Mouse (Mus musculus) stomach, embryonic 14.5 days (tissue): ENCODE measurements at regions not wholly inside any gene's neighbourhood (a gene's known extent, or its start where the extent isn't known, plus 50 kb on each side); places are given as distances from the start of the nearest gene placed in this dataset.

ENCODE experiments used
- ATAC-seq: fragments of 200-750 bp; cut with Nextera tagmentation; 2 replicates; pipeline ENCODE4 v1.8.0; 2017; ENCODE audit warnings: low read depth, moderate TSS enrichment; ENCODE audit not compliant: insufficient number of reproducible peaks, insufficient read depth, low FRiP score
- H3K27ac ChIP-seq: fragments of 300-500 bp; sonication (generic); 2 replicates; pipeline ENCODE4 v1.5.1; 2014; ENCODE audit warnings: mild to moderate bottlenecking, low read length, moderate library complexity, mixed read lengths
- H3K27me3 ChIP-seq: fragments of 300-500 bp; sonication (generic); 2 replicates; pipeline ENCODE4 v1.6.1; 2014; ENCODE audit warnings: low read length, control low read depth, mixed read lengths; ENCODE audit not compliant: control insufficient read depth, insufficient read depth
- H3K36me3 ChIP-seq: fragments of 300-500 bp; sonication (generic); 2 replicates; pipeline ENCODE4 v1.6.1; 2014; ENCODE audit warnings: mild to moderate bottlenecking, control low read depth, low read length, moderate library complexity, mixed read lengths; ENCODE audit not compliant: control insufficient read depth, insufficient read depth
- H3K4me1 ChIP-seq: fragments of 300-500 bp; sonication (generic); 2 replicates; pipeline ENCODE4 v1.6.1; 2014; ENCODE audit warnings: low read length, control low read depth, mixed read lengths; ENCODE audit not compliant: control insufficient read depth, insufficient read depth
- H3K4me2 ChIP-seq: fragments of 300-500 bp; sonication (generic); replicated peaks from 2 replicates; pipeline ENCODE4 v1.6.1; 2014; ENCODE audit warnings: low read depth, low read length, control low read depth
- H3K4me3 ChIP-seq: fragments of 300-500 bp; sonication (generic); 2 replicates; pipeline ENCODE4 v1.5.1; 2014; ENCODE audit warnings: low read depth, low read length, control low read depth
- H3K9ac ChIP-seq: fragments of 300-500 bp; sonication (generic); replicated peaks from 2 replicates; pipeline ENCODE4 v1.6.1; 2014; ENCODE audit warnings: low read depth, mild to moderate bottlenecking, control low read depth, low read length, moderate library complexity, mixed read lengths
- H3K9me3 ChIP-seq: fragments of 300-500 bp; sonication (generic); 2 replicates; pipeline ENCODE4 v1.6.1; 2016; ENCODE audit warnings: low read depth, low read length, control low read depth; ENCODE audit not compliant: control insufficient read depth
- WGBS: fragments of 180-500 bp; shearing (Covaris S2); extraction: QIAGEN DNeasy Blood & Tissue Kit; methylation state at CpG from one replicate; pipeline ENCODE4 v1.1.7; 2014; 5-methylcytosine and 5-hydroxymethylcytosine counted together

DNA sequence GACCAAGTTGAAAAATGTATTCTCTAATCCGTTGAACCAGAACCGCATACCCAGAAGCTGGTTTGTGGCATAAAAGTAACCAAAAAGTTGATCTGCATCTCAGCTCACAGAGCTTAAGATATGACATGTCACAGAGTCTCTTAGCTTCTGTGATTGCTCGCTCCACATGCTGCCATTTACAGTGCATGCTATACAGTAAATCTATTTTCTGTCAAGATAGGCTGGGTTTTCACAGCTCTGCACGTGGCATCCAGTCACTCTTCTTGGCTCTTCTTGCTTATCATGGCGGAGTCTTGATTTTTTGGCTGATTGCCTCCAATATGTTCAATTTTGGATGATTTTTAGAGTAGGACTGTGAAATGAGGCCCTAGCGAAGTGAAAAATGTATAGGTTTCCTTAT, 397.5 kb downstream of the Hsfy2 start:
- WGBS = 85% methylated on average over 6 of the region's 6 CpGs
- no peak overlapping the region for H3K4me3 ChIP-seq
- ATAC-seq = no peak

DNA sequence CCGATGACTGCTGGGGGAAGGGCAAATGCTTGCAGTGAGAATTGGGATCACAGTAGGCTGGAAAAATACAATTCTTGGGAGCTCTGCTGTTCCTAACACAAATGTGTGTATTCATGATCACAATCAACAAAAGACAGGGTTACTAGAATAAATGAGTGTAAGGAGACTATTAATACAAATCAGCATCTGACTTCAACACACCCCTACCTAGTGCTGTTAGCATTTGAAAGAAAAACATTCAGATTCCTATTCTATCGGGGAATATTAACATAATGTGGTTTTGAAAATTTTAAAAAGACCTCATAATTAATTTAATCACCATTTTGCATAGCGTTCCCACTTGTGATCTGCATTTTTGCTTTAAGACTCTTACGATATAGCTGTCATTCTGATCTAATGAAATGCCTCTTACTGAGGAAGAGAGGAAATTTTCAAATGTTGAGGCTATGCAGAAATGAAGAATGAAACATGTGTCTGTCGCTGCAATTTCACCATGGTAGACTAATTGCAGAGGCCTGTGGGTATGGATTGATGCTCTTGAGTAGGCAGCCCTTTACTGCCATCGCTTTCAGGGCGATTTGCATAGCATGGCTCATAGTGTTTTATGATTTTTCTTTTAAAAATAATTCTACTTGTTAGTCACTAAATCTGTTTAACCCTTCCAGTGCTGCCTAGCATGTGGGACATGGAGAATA, 410.8 kb downstream of the Hsfy2 start:
- H3K27me3 ChIP-seq = no peaks in the 10 kb centered on the region
- H3K27ac ChIP-seq = no peak overlapping the region
- no peaks in the 10 kb centered on the region for H3K36me3 ChIP-seq
- no peak for ATAC-seq
- WGBS = 85% methylated on average over 7 of the region's 7 CpGs
- no peak overlapping the region for H3K4me3 ChIP-seq
- H3K9ac ChIP-seq = no peak overlapping the region
- H3K9me3 ChIP-seq = no peaks in the 10 kb centered on the region
- H3K4me2 ChIP-seq = no peak overlapping the region
- H3K4me1 ChIP-seq = no peaks in the 10 kb centered on the region

More for the DNA sequence above, 397.5 kb downstream of the Hsfy2 start:
- Histone ChIP-seq H3K36me3 (no peaks in the 10 kb centered on the region), H3K4me1 (no peaks in the 10 kb centered on the region), H3K4me2 (no peak overlapping the region), H3K27ac (no peak overlapping the region), H3K27me3 (no peaks in the 10 kb centered on the region), H3K9ac (no peak overlapping the region), H3K9me3 (no peaks in the 10 kb centered on the region)

DNA sequence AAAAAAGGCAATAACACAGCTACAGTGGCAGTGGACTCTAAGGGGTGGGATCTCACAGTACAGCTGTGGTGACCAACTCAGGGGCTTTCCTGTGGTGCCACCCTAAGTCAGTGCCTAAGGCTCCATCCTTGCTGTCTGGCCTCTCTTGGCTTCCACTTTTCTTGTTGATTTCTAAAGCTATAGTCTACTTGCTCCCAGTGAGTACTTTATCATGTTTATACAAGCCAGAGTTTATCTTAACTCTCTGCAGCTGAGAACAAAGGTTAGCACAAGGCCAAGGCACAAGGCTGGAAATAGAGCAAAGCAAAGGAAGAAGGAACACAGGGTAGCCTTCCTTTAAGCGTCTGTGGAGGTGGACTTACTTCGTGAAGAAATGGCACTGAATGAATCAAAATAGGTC, 417.5 kb downstream of the Hsfy2 start:
- H3K9me3 ChIP-seq = no peaks in the 10 kb centered on the region
- no peak overlapping the region for H3K27ac ChIP-seq
- H3K36me3 ChIP-seq = no peaks in the 10 kb centered on the region
- H3K4me1 ChIP-seq = 0 out of 2 replicates have a peak, but pooled peaks cover 3% of the 10 kb centered on the region
- ATAC-seq = peak; percentile 42; the same call in 1 of the 2 replicates
- no peaks in the 10 kb centered on the region for H3K27me3 ChIP-seq
- no peak overlapping the region for H3K4me3 ChIP-seq
- H3K4me2 ChIP-seq = no peak overlapping the region
- no peak overlapping the region for H3K9ac ChIP-seq
- WGBS = 33% methylated on average over 2 of the region's 2 CpGs

DNA sequence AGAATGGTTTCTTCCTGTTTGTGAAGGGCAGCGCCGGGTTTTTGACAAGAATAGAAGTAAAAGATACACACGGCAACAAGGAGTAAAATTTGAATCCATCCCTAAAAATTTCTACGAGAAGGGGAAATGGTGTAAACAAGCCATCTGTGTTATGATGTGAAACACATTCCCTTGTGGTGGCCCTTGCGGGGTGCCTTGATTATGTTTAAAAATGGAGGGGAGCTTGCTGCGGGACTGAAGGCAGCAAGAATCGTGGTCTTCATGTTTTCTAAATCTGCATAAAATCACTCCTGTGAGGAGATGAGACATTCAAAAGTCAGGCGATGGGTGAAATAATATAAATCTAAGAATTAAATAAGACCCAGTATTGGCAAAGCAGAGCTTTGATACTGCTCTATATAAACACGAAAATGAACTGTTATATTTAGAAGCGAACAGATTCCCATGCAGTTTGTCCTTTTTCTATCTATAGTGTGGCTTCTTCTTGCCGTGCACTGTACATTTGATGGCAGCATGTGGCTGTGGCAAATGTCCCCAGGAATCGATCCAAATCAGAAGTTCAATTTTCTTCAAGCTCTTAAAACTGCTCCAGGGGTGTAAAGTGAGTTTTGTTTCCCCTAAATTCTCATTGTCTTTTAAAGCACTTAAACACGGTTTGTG, 426.4 kb downstream of the Hsfy2 start:
- Histone ChIP-seq H3K27me3 (no peaks in the 10 kb centered on the region), H3K4me1 (no peaks in the 10 kb centered on the region), H3K4me3 (no peak overlapping the region), H3K36me3 (no peaks in the 10 kb centered on the region), H3K4me2 (no peak overlapping the region), H3K9me3 (no peaks in the 10 kb centered on the region), H3K9ac (no peak overlapping the region), H3K27ac (no peak overlapping the region)
- 73% methylated on average over 13 of the region's 13 CpGs for WGBS
- no peak for ATAC-seq

DNA sequence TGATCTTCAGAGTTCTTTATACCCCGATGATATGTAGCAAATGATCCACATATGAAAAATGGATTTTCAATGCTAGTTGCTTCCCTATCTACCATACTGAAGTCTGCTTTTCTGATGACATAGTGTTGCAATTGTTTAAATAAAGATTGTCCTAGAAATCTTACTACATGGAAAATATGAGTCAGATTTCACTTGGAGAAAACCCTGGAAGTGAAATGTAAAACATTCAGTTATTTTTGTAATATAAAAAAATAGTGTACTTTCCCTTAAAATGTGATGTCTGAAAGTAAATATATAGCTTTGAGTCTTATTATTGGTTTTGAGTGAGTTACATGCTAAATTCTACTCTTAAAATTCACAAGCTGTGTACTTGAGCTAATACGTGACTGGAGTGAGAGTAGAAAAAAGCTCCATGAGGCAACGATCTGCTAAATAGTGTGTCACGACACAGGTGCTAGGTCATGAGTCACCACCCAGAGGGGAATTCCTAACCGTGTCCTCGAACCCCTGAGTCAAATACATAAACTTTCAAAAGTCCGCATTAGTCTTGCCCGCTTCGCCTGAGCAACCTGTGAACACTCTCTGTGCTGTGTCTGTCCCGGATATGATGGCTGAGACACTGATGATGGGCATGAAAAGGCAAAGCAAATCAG, 430.5 kb downstream of the Hsfy2 start:
- H3K4me1 ChIP-seq = no peaks in the 10 kb centered on the region
- no peak overlapping the region for H3K9ac ChIP-seq
- no peaks in the 10 kb centered on the region for H3K9me3 ChIP-seq
- H3K27ac ChIP-seq = no peak overlapping the region
- 83% methylated on average over 10 of the region's 10 CpGs for WGBS
- H3K27me3 ChIP-seq = no peaks in the 10 kb centered on the region
- no peak overlapping the region for H3K4me2 ChIP-seq
- H3K4me3 ChIP-seq = no peak overlapping the region
- no peaks in the 10 kb centered on the region for H3K36me3 ChIP-seq
- no peak for ATAC-seq

DNA sequence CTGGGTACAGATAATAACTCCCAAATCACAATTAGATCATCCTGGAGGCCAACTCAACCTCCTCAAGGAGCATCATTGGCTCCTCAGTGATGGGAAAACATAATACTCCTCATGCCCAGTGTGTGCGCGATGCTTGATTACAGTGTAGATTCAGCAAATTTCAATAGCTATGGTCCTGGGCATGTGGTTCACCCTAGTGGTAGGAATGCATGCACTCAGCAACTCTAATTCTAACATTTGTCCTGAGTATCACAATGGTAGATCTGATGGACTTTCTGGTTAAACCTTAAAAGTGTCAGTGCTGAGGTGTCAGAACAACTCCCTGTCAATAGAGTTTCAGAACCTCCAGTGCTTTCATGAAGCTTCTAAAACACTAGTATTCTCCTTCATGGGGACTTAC, 442.0 kb downstream of the Hsfy2 start:
- no peak overlapping the region for H3K27ac ChIP-seq
- no peak overlapping the region for H3K4me3 ChIP-seq
- no peaks in the 10 kb centered on the region for H3K36me3 ChIP-seq
- 96% methylated on average over 2 of the region's 2 CpGs for WGBS
- no peaks in the 10 kb centered on the region for H3K9me3 ChIP-seq
- H3K4me2 ChIP-seq = no peak overlapping the region
- ATAC-seq = no peak
- no peak overlapping the region for H3K9ac ChIP-seq
- no peaks in the 10 kb centered on the region for H3K4me1 ChIP-seq
- no peaks in the 10 kb centered on the region for H3K27me3 ChIP-seq

DNA sequence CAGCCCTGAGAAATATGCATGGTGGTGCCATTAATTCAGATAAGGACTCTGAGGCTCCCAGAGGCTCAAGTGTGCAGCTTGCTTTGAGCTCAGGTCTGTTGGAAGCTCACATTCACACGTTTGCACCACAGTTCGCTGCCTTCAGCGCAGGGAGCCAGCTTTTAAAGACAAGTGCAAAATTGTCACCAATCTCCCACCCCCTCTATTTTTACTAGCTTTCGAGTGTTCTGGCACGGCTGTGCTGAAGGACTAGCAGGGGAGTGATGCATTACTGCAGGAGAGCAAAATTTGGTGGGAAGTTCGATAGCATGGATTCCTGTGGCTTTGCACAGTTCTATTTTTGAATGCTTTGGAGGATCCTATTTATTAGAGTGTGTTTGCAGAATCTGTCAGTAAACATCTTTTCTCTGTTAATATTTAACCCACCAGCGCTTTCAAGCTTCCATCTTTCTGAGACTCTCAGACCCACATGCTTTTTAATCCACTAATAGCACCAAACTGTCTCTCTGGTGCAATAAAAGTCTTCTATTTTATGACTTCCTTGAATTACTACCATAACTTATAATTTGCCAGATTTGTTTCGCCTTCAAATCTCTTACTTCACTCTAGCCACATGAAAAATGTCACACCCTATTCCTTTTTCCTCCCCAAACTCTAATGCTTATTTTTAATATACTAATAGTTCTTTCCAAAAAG, 453.6 kb downstream of the Hsfy2 start:
- H3K9me3 ChIP-seq = no peaks in the 10 kb centered on the region

DNA sequence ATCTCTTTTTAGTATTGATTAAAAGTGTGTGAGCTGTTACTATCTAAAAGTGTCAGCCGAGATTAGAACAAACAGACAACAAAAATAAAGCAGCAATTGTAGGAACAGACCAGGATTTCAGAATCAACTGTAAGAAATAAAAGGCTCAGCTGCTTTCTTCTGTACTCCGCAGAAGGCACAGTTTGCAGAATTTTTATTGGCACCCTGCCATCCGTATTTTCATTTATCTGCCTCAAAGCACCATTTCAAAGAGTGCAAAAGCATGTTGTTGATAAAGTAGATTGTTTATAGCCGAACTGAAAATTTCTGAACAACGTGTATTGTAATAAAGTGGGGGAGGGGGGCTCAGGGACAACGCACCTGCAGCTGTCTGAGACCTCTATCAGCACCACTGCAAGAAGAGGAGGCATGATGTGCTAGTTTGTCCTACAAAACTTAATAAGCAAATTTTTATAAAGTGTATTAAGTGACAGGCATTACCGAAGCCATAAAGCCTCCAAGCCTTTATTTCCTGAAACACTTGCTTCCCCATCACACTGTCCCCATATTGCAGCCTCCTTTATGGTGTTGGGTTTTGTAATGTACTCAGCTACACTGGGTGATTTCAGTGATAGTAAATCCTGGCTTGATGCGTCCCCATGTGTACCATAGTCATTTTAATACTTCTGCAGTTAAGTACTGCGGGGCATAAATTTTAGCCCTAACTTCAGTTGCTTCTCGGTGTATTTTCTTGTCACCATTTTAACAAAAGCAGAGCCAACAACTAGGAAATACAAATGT, 457.8 kb downstream of the Hsfy2 start:
- no peak overlapping the region for H3K9ac ChIP-seq
- WGBS = 74% methylated on average over 10 of the region's 10 CpGs
- no peaks in the 10 kb centered on the region for H3K4me1 ChIP-seq
- no peaks in the 10 kb centered on the region for H3K27me3 ChIP-seq
- H3K9me3 ChIP-seq = no peaks in the 10 kb centered on the region
- H3K4me3 ChIP-seq = no peak overlapping the region
- H3K27ac ChIP-seq = no peak overlapping the region
- no peak overlapping the region for H3K4me2 ChIP-seq
- no peaks in the 10 kb centered on the region for H3K36me3 ChIP-seq
- no peak for ATAC-seq

More for the DNA sequence above, 453.6 kb downstream of the Hsfy2 start:
- Histone ChIP-seq H3K36me3 (no peaks in the 10 kb centered on the region), H3K4me3 (no peak overlapping the region), H3K4me2 (no peak overlapping the region), H3K4me1 (no peaks in the 10 kb centered on the region), H3K27ac (no peak overlapping the region), H3K9ac (no peak overlapping the region), H3K27me3 (no peaks in the 10 kb centered on the region)
- no peak for ATAC-seq
- WGBS = 53% methylated on average over 8 of the region's 8 CpGs
